Mouse (Mus musculus) midbrain, postnatal 0 days (tissue): ENCODE data around the gene Trub2. TPM values are rescaled to one million over a fixed set of nuclear protein-coding genes. Genes with fewer than 3 reads are reported as not detected.

ENCODE experiments used
- ATAC-seq: fragments of 200-750 bp; cut with Nextera tagmentation; 2 replicates; pipeline ENCODE4 v1.8.0; 2017; ENCODE audit warnings: moderate number of reproducible peaks, mild to moderate bottlenecking, moderate TSS enrichment, moderate library complexity; ENCODE audit not compliant: low FRiP score
- DNase-seq: peaks from one replicate; pipeline ENCODE4 v3.0.0-alpha.2; 2015; ENCODE audit warnings: low spot score
- H3K27ac ChIP-seq: fragments of 300-500 bp; sonication (generic); 2 replicates; pipeline ENCODE4 v1.5.1; 2014; ENCODE audit warnings: low read depth, mild to moderate bottlenecking, low read length, mixed read lengths
- H3K27me3 ChIP-seq: fragments of 300-500 bp; sonication (generic); 2 replicates; pipeline ENCODE4 v1.6.1; 2014; ENCODE audit warnings: low read length, control low read depth, mixed read lengths; ENCODE audit not compliant: insufficient read depth
- H3K36me3 ChIP-seq: fragments of 300-500 bp; sonication (generic); 2 replicates; pipeline ENCODE4 v1.6.1; 2014; ENCODE audit warnings: low read length, control low read depth, mixed read lengths; ENCODE audit not compliant: insufficient read depth
- H3K4me1 ChIP-seq: fragments of 300-500 bp; sonication (generic); 2 replicates; pipeline ENCODE4 v1.6.1; 2014; ENCODE audit warnings: mild to moderate bottlenecking, control low read depth, antibody characterized with exemption, low read length, mixed read lengths; ENCODE audit not compliant: insufficient read depth
- H3K4me2 ChIP-seq: fragments of 300-500 bp; sonication (generic); 2 replicates; pipeline ENCODE4 v1.6.1; 2014; ENCODE audit warnings: low read depth, mild to moderate bottlenecking, low read length, mixed read lengths; ENCODE audit not compliant: poor library complexity, severe bottlenecking
- H3K4me3 ChIP-seq: fragments of 300-500 bp; sonication (generic); 2 replicates; pipeline ENCODE4 v1.5.1; 2014; ENCODE audit warnings: low read depth, mild to moderate bottlenecking, low read length, moderate library complexity
- H3K9ac ChIP-seq: fragments of 300-500 bp; sonication (generic); replicated peaks from 2 replicates; pipeline ENCODE4 v1.6.1; 2014; ENCODE audit warnings: mild to moderate bottlenecking, low read length, moderate library complexity, mixed read lengths; ENCODE audit not compliant: poor library complexity, severe bottlenecking
- H3K9me3 ChIP-seq: fragments of 300-500 bp; sonication (generic); 2 replicates; pipeline ENCODE4 v1.6.1; 2016; ENCODE audit warnings: low read length, control low read depth
- CTCF ChIP-seq: IDR thresholded peaks from 2 replicates; pipeline ENCODE4 v1.5.1; 2016; ENCODE audit warnings: antibody characterized with exemption, mild to moderate bottlenecking
- WGBS: fragments of 180-500 bp; shearing (Covaris S2); extraction: QIAGEN DNeasy Blood & Tissue Kit; methylation state at CpG from one replicate; pipeline ENCODE4 v1.1.7; 2014; 5-methylcytosine and 5-hydroxymethylcytosine counted together
- polyA plus RNA-seq: library from polyadenylated mRNA; unstranded; fragments of >200 nt; fragmentation: Nextera tagmentation; extraction: Ambion mirVana; gene quantifications from 2 replicates; pipeline ENCODE4 v1.2.1, GENCODE M21; 2015
- total RNA-seq: library from RNA; depleted of rRNA; stranded (reverse); fragments of >200 nt; gene quantifications from 2 replicates; pipeline ENCODE4 v1.2.3, GENCODE M21; 2014

The Trub2 gene
- total and polyA plus RNA-seq, 2 experiments from 2014 or later: 32.0 to 36.7 TPM

DNA sequence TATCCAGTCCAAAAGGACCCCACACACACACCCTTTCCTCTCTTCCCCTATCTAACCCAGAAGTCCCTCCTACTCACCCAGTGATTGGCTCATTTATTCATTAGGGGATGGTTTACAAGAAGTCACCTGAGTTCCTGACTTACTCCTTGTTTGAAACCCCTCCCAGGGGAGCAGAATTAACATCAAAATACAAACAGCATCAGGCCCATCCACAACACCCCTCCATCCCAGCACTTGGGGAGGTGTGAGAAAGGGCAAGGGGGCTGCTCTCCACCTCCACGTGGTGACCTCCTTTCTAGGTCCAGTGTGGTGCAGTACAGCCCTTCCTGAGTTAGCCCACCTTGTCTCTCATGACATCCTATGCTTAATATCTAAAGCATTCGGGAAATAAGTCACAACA lies 58.8 kb downstream of the Trub2 start:
- no peak overlapping the region for H3K4me3 ChIP-seq
- H3K27me3 ChIP-seq: no peaks in the 10 kb centered on the region
- TF ChIP-seq CTCF: no peak
- 55% methylated on average over 2 of the region's 2 CpGs for WGBS
- no peaks in the 10 kb centered on the region for H3K4me1 ChIP-seq
- ATAC-seq (no peak), DNase-seq (no peak)
- no peak overlapping the region for H3K27ac ChIP-seq
- H3K4me2 ChIP-seq: no peak overlapping the region
- no peak overlapping the region for H3K9ac ChIP-seq
- H3K9me3 ChIP-seq: no peaks in the 10 kb centered on the region
- peaks cover 86% of the 10 kb centered on the region for H3K36me3 ChIP-seq

DNA sequence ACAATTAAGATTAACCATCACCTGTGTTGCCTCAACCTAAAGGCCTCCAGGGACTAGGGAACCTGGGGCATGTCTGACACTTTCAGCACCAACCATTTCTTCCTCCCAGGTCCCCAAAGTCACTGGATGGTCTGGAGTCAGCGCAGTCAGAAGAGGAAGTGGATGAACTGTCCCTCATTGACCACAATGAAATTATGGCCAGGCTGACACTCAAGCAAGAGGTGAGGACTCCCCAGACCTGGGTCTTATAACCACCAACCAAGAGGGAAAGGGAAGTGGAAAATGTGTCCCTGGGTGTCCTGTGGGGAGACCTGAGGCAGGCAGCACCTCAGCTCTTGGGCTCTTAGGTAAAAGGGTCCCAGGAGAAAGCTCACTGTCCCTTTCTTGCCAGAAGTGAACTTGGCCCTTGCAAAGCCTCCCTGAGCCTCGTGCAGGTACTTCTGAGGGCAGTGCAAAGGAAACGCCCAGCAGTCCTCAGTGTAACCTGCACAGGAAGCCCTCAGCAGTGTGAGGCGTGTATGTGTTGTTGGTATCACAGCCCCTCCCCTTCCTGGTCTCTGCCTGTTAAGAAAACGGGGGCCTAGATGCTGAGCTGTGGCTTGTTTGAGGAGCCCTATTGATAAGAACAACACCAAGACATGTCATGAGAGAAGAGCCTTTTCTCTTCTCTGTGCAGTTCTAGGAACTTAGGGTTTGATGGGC lies 63.5 kb downstream of the Trub2 start:
- Histone ChIP-seq H3K9ac (no peak overlapping the region), H3K4me2 (no peak overlapping the region), H3K27ac (no peak overlapping the region), H3K4me3 (no peak overlapping the region), H3K27me3 (no peaks in the 10 kb centered on the region), H3K9me3 (no peaks in the 10 kb centered on the region), H3K4me1 (no peaks in the 10 kb centered on the region), H3K36me3 (peaks cover 70% of the 10 kb centered on the region)
- ATAC-seq (no peak), DNase-seq (no peak)
- no peak for TF ChIP-seq CTCF
- WGBS: 82% methylated on average over 5 of the region's 5 CpGs

GRCm38 (mm10) chr2:29723132-29723531 lies 65.2 kb downstream of the Trub2 start:
- no peak for TF ChIP-seq CTCF
- no peak for DNase-seq
- no peaks in the 10 kb centered on the region for H3K9me3 ChIP-seq
- ATAC-seq: no peak
- WGBS: 92% methylated on average over 3 of the region's 3 CpGs
- no peak overlapping the region for H3K4me2 ChIP-seq
- H3K9ac ChIP-seq: no peak overlapping the region
- H3K36me3 ChIP-seq: peaks cover 62% of the 10 kb centered on the region
- no peaks in the 10 kb centered on the region for H3K4me1 ChIP-seq
- no peak overlapping the region for H3K4me3 ChIP-seq
- no peak overlapping the region for H3K27ac ChIP-seq
- H3K27me3 ChIP-seq: no peaks in the 10 kb centered on the region

- Histone ChIP-seq H3K9ac (no peak overlapping the region), H3K27me3 (no peaks in the 10 kb centered on the region), H3K4me3 (no peak overlapping the region), H3K4me1 (no peaks in the 10 kb centered on the region), H3K4me2 (no peak overlapping the region), H3K9me3 (no peaks in the 10 kb centered on the region), H3K27ac (no peak overlapping the region), H3K36me3 (peaks cover 41% of the 10 kb centered on the region)
- DNase-seq: no peak
- TF ChIP-seq CTCF: no peak
- no peak for ATAC-seq
- WGBS: 89% methylated on average over 5 of the region's 5 CpGs
Measured at GRCm38 (mm10) chr2:29718581-29718980, 69.7 kb downstream of the Trub2 start.

- no peak overlapping the region for H3K27ac ChIP-seq
- H3K36me3 ChIP-seq: peaks cover 34% of the 10 kb centered on the region
- no peak overlapping the region for H3K9ac ChIP-seq
- H3K27me3 ChIP-seq: no peaks in the 10 kb centered on the region
- H3K4me3 ChIP-seq: no peak overlapping the region
- no peaks in the 10 kb centered on the region for H3K9me3 ChIP-seq
- no peak for TF ChIP-seq CTCF
- DNase-seq (no peak), ATAC-seq (peak; percentile 39; the same call in 1 of the 2 replicates)
- 31% methylated on average over 6 of the region's 6 CpGs for WGBS
- H3K4me1 ChIP-seq: no peaks in the 10 kb centered on the region
- H3K4me2 ChIP-seq: no peak overlapping the region
Measured at GRCm38 (mm10) chr2:29716691-29717090, 71.6 kb downstream of the Trub2 start.

GRCm38 (mm10) chr2:29716143-29716542 lies 72.2 kb downstream of the Trub2 start:
- no peak overlapping the region for H3K4me2 ChIP-seq
- H3K27me3 ChIP-seq: no peaks in the 10 kb centered on the region
- H3K4me3 ChIP-seq: no peak overlapping the region
- no peaks in the 10 kb centered on the region for H3K9me3 ChIP-seq
- 46% methylated on average over 7 of the region's 7 CpGs for WGBS
- TF ChIP-seq CTCF: no peak
- H3K27ac ChIP-seq: no peak overlapping the region
- ATAC-seq (no peak), DNase-seq (no peak)
- H3K9ac ChIP-seq: no peak overlapping the region
- H3K4me1 ChIP-seq: no peaks in the 10 kb centered on the region
- peaks cover 39% of the 10 kb centered on the region for H3K36me3 ChIP-seq
